Mouse (Mus musculus) limb, embryonic 14.5 days (tissue): ENCODE data around the gene Mmel1. TPM values are rescaled to one million over a fixed set of nuclear protein-coding genes. Genes with fewer than 3 reads are reported as not detected.

ENCODE experiments used
- ATAC-seq: fragments of 200-750 bp; cut with Nextera tagmentation; 2 replicates; pipeline ENCODE4 v1.8.0; 2017; ENCODE audit warnings: low read depth, moderate number of reproducible peaks, moderate TSS enrichment; ENCODE audit not compliant: low FRiP score
- DNase-seq: peaks from one replicate; pipeline ENCODE4 v3.0.0-alpha.2; 2015; ENCODE audit warnings: low spot score
- H3K27ac ChIP-seq: fragments of 300-500 bp; sonication (generic); replicated peaks from 2 replicates; pipeline ENCODE4 v1.5.1; 2014; ENCODE audit warnings: low read depth, mild to moderate bottlenecking, low read length, moderate library complexity, mixed read lengths
- H3K27me3 ChIP-seq: fragments of 300-500 bp; sonication (generic); 2 replicates; pipeline ENCODE4 v1.6.1; 2014; ENCODE audit warnings: low read length, mixed read lengths; ENCODE audit not compliant: control insufficient read depth, insufficient read depth
- H3K36me3 ChIP-seq: fragments of 300-500 bp; sonication (generic); 2 replicates; pipeline ENCODE4 v1.6.1; 2014; ENCODE audit warnings: mild to moderate bottlenecking, low read length, moderate library complexity, mixed read lengths; ENCODE audit not compliant: control insufficient read depth, insufficient read depth
- H3K4me1 ChIP-seq: fragments of 300-500 bp; sonication (generic); 2 replicates; pipeline ENCODE4 v1.6.1; 2014; ENCODE audit warnings: antibody characterized with exemption, low read length, mixed read lengths; ENCODE audit not compliant: control insufficient read depth, insufficient read depth
- H3K4me2 ChIP-seq: fragments of 300-500 bp; sonication (generic); replicated peaks from 2 replicates; pipeline ENCODE4 v1.6.1; 2014; ENCODE audit warnings: low read depth, mild to moderate bottlenecking, low read length, moderate library complexity; ENCODE audit not compliant: severe bottlenecking
- H3K4me3 ChIP-seq: fragments of 300-500 bp; sonication (generic); replicated peaks from 2 replicates; pipeline ENCODE4 v1.5.1; 2014; ENCODE audit warnings: low read length
- H3K9ac ChIP-seq: fragments of 300-500 bp; sonication (generic); 2 replicates; pipeline ENCODE4 v1.6.1; 2014; ENCODE audit warnings: mild to moderate bottlenecking, low read depth, low read length, moderate library complexity; ENCODE audit not compliant: severe bottlenecking
- H3K9me3 ChIP-seq: fragments of 300-500 bp; sonication (generic); 2 replicates; pipeline ENCODE4 v1.6.1; 2016; ENCODE audit warnings: low read length; ENCODE audit not compliant: control insufficient read depth
- POLR2A ChIP-seq: fragments of 200-500 bp; IDR thresholded peaks from 2 replicates; pipeline ENCODE4 v1.8.0; 2012; ENCODE audit warnings: inconsistent platforms, mild to moderate bottlenecking, moderate library complexity, borderline replicate concordance; ENCODE audit not compliant: insufficient read depth, insufficient read length; ENCODE audit errors: extremely low read depth
- WGBS: fragments of 180-500 bp; shearing (Covaris S2); extraction: QIAGEN DNeasy Blood & Tissue Kit; methylation state at CpG from one replicate; pipeline ENCODE4 v1.1.7; 2014; 5-methylcytosine and 5-hydroxymethylcytosine counted together
- polyA plus RNA-seq, 2 experiments: library from polyadenylated mRNA; depleted of rRNA in 1 of 2; stranded (reverse) in 1 of 2; unstranded in 1 of 2; fragments of >200 nt; fragmentation: Nextera tagmentation in 1 of 2; extraction: Ambion mirVana in 1 of 2; gene quantifications; 2 replicates each; pipeline versions ENCODE4 v1.2.1 to v1.2.3; 2012 to 2014

Gene Mmel1
- polyA plus RNA-seq, 2 experiments = 0.10 to 0.11 TPM

GRCm38 (mm10) chr4:154852696-154853095 is 16.7 kb upstream of the Mmel1 start:
- no peak overlapping the region for H3K9ac ChIP-seq
- no peak overlapping the region for H3K4me3 ChIP-seq
- TF ChIP-seq POLR2A = no peak
- no peak overlapping the region for H3K4me2 ChIP-seq
- H3K27ac ChIP-seq = no peak overlapping the region
- 96% methylated on average over 1 of the region's 1 CpGs for WGBS
- H3K4me1 ChIP-seq = no peaks in the 10 kb centered on the region
- DNase-seq (no peak), ATAC-seq (no peak)
- H3K9me3 ChIP-seq = 0 out of 2 replicates have a peak, but pooled peaks cover 3% of the 10 kb centered on the region
- H3K36me3 ChIP-seq = no peaks in the 10 kb centered on the region
- peaks cover 27% of the 10 kb centered on the region for H3K27me3 ChIP-seq

- Histone ChIP-seq H3K4me1 (no peaks in the 10 kb centered on the region), H3K4me3 (no peak overlapping the region), H3K27me3 (peaks cover 27% of the 10 kb centered on the region), H3K27ac (no peak overlapping the region), H3K36me3 (no peaks in the 10 kb centered on the region), H3K9me3 (0 out of 2 replicates have a peak, but pooled peaks cover 3% of the 10 kb centered on the region), H3K4me2 (no peak overlapping the region), H3K9ac (no peak overlapping the region)
- ATAC-seq = no peak
- no peak for DNase-seq
- no peak for TF ChIP-seq POLR2A
- WGBS = 83% methylated on average over 4 of the region's 4 CpGs
Observed at GRCm38 (mm10) chr4:154853881-154854280, 15.5 kb upstream of the Mmel1 start.

- Histone ChIP-seq H3K27ac (no peak overlapping the region), H3K27me3 (peaks cover 27% of the 10 kb centered on the region), H3K4me2 (no peak overlapping the region), H3K9ac (no peak overlapping the region), H3K4me1 (no peaks in the 10 kb centered on the region), H3K36me3 (no peaks in the 10 kb centered on the region), H3K9me3 (0 out of 2 replicates have a peak, but pooled peaks cover 3% of the 10 kb centered on the region), H3K4me3 (no peak overlapping the region)
- no peak for TF ChIP-seq POLR2A
- 60% methylated on average over 12 of the region's 12 CpGs for WGBS
- no peak for ATAC-seq
- no peak for DNase-seq
Observed at GRCm38 (mm10) chr4:154854676-154855345, 14.6 kb upstream of the Mmel1 start.

- ATAC-seq (peak; percentile 92), DNase-seq (peak; percentile 75)
- H3K4me1 ChIP-seq = no peaks in the 10 kb centered on the region
- H3K9ac ChIP-seq = peak overlapping the region; percentile 44
- no peak for TF ChIP-seq POLR2A
- under 1% methylated on average over 61 of the region's 110 CpGs for WGBS
- peak overlapping the region; percentile 49 for H3K4me3 ChIP-seq
- peak overlapping the region; percentile 89 for H3K4me2 ChIP-seq
- 0 out of 2 replicates have a peak, but pooled peaks cover 3% of the 10 kb centered on the region for H3K9me3 ChIP-seq
- H3K27ac ChIP-seq = no peak overlapping the region
- peaks cover 27% of the 10 kb centered on the region for H3K27me3 ChIP-seq
- no peaks in the 10 kb centered on the region for H3K36me3 ChIP-seq
Observed at GRCm38 (mm10) chr4:154855721-154856479, 13.5 kb upstream of the Mmel1 start.

- H3K27ac ChIP-seq = no peak overlapping the region
- WGBS = 17% methylated on average over 9 of the region's 9 CpGs
- ATAC-seq (no peak), DNase-seq (no peak)
- H3K9ac ChIP-seq = peak overlapping the region; percentile 44; the same call in 1 of the 2 replicates
- TF ChIP-seq POLR2A = no peak
- H3K4me2 ChIP-seq = peak overlapping the region; percentile 89
- H3K4me3 ChIP-seq = peak overlapping the region; percentile 49
- H3K36me3 ChIP-seq = no peaks in the 10 kb centered on the region
- 0 out of 2 replicates have a peak, but pooled peaks cover 3% of the 10 kb centered on the region for H3K9me3 ChIP-seq
- H3K4me1 ChIP-seq = no peaks in the 10 kb centered on the region
- peaks cover 27% of the 10 kb centered on the region for H3K27me3 ChIP-seq
Observed at GRCm38 (mm10) chr4:154856480-154856837, 12.9 kb upstream of the Mmel1 start.
